ENCODE assay signal across 10 mouse cellular contexts in the genomic region with DNA sequence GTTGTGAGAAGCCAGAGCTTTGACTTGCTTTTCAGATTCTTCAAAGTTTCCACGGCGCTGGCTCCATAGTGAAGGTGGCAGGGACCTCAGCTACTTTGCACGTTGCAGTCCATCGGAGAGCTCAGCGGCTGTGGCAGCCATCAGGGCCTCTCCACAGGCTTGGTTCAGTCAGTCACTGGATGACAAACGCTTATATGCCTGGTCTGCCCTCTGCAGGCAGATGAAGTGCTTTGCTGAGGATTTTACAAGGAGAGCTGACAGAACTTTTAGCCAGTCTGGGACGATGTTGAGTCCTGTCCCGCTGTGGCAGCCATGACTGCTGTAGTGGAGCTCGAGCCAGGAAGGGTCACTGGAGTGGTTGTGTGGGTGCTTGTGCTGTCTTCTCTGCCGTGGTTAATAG.
A peak's percentile ranks its signal among the peaks of the same experiment; 100 is the strongest.
DNase-seq lines count a peak whose midpoint lies in the region; ATAC-seq and TF ChIP-seq lines count a peak whose summit lies in the region.
"Had no signal": no experiment of that assay in that cellular context is flagged by ENCODE, and none has a peak within 500 bp of the region (broad histone marks: within the 10 kb centered on the region; RNA-seq: fewer than 3 reads in every experiment).

No protein-coding gene starts in this region.

- ATAC-seq in lung, embryonic 14.5 days (ENCODE audit: insufficient read depth): no peak
- ATAC-seq in forebrain, embryonic 14.5 days: no peak
- peak; percentile 51 for ATAC-seq in megakaryocyte-erythroid progenitor cell, adult 5-6 weeks (replicated peaks; ENCODE audit: low FRiP score, low TSS enrichment, poor library complexity, severe bottlenecking)

- H3K36me3 ChIP-seq in lung, embryonic 14.5 days (ENCODE audit: insufficient read depth): peaks cover 57% of the 10 kb centered on the region
- H3K36me3 ChIP-seq in forebrain, embryonic 14.5 days (ENCODE audit: control insufficient read depth, insufficient read depth, low read length): peaks cover 45% of the 10 kb centered on the region

- no peak overlapping the region for H3K4me2 ChIP-seq in lung, embryonic 14.5 days
- H3K4me2 ChIP-seq in forebrain, embryonic 14.5 days (ENCODE audit: low read length): no peak overlapping the region
- H3K4me2 ChIP-seq: embryonic facial prominence, embryonic 13.5 days; neural tube, embryonic 12.5 days had no signal

- peak; percentile 49 for TF ChIP-seq CTCF in lung, embryonic 14.5 days (IDR thresholded peaks at IDR 0.05; ENCODE audit: low read depth)

- H3K27ac ChIP-seq in lung, embryonic 14.5 days (ENCODE audit: low read depth): no peak overlapping the region
- no peak overlapping the region for H3K27ac ChIP-seq in forebrain, embryonic 14.5 days (ENCODE audit: low read depth, low read length)
- H3K27ac ChIP-seq: embryonic facial prominence, embryonic 13.5 days; neural tube, embryonic 12.5 days had no signal

- no peaks in the 10 kb centered on the region for H3K4me1 ChIP-seq in lung, embryonic 14.5 days (ENCODE audit: insufficient read depth)
- H3K4me1 ChIP-seq in forebrain, embryonic 14.5 days (ENCODE audit: control insufficient read depth, insufficient read depth, low read length): no peaks in the 10 kb centered on the region
- H3K4me1 ChIP-seq: embryonic facial prominence, embryonic 13.5 days; neural tube, embryonic 12.5 days had no signal

- peak; percentile 32 for DNase-seq in cerebellum, adult 11-12 months
- no peak for DNase-seq in cerebellum, adult 8-10 months
- DNase-seq in lung, embryonic 14.5 days: peak; percentile 48
- no peak for DNase-seq in lung, adult 18-20 months
- DNase-seq in forebrain, embryonic 14.5 days (ENCODE audit: low spot score): peak; percentile 67
- DNase-seq in adrenal gland, postnatal 36 days: no peak
- no peak for DNase-seq in thymus, postnatal 4 days

- H3K4me3 ChIP-seq in lung, embryonic 14.5 days (ENCODE audit: low read depth, low read length): no peak overlapping the region
- no peak overlapping the region for H3K4me3 ChIP-seq in forebrain, embryonic 14.5 days (ENCODE audit: low read depth, low read length)
- H3K4me3 ChIP-seq: embryonic facial prominence, embryonic 13.5 days; neural tube, embryonic 12.5 days had no signal

- no peaks in the 10 kb centered on the region for H3K9me3 ChIP-seq in lung, embryonic 14.5 days (ENCODE audit: low read depth, low read length)
- no peaks in the 10 kb centered on the region for H3K9me3 ChIP-seq in forebrain, embryonic 14.5 days (replicated peaks; ENCODE audit: control insufficient read depth, low read length)
- H3K9me3 ChIP-seq: embryonic facial prominence, embryonic 13.5 days; neural tube, embryonic 12.5 days had no signal

- no peak overlapping the region for H3K9ac ChIP-seq in lung, embryonic 14.5 days
- H3K9ac ChIP-seq in forebrain, embryonic 14.5 days (ENCODE audit: low read length): no peak overlapping the region
- H3K9ac ChIP-seq: embryonic facial prominence, embryonic 13.5 days; neural tube, embryonic 12.5 days had no signal

- no peaks in the 10 kb centered on the region for H3K27me3 ChIP-seq in lung, embryonic 14.5 days (ENCODE audit: insufficient read depth, low read length)
- H3K27me3 ChIP-seq in forebrain, embryonic 14.5 days (replicated peaks; ENCODE audit: control insufficient read depth, insufficient read depth, low read length): no peaks in the 10 kb centered on the region
- H3K27me3 ChIP-seq: embryonic facial prominence, embryonic 13.5 days; neural tube, embryonic 12.5 days had no signal

- WGBS in lung, embryonic 14.5 days: 69% methylated on average over 10 of the region's 10 CpGs
- 61% methylated on average over 10 of the region's 10 CpGs for WGBS in forebrain, embryonic 14.5 days

Comparison
In these comparisons a context has a peak if more than half of its experiments do, and no peak if none do; other contexts are left out.
1. DNase-seq: peak in cerebellum, adult 11-12 months (single experiment), lung, embryonic 14.5 days (single experiment) and forebrain, embryonic 14.5 days (single experiment); none in cerebellum, adult 8-10 months (single experiment), lung, adult 18-20 months (0 of 2), adrenal gland, postnatal 36 days (0 of 2) and thymus, postnatal 4 days (single experiment).